Mouse (Mus musculus) stomach, embryonic 16.5 days (tissue): ENCODE measurements at regions not wholly inside any gene's neighbourhood (a gene's known extent, or its start where the extent isn't known, plus 50 kb on each side); places are given as distances from the start of the nearest gene placed in this dataset.

ENCODE experiments used
- ATAC-seq: fragments of 200-750 bp; cut with Nextera tagmentation; 2 replicates; pipeline ENCODE4 v1.8.0; 2017; ENCODE audit warnings: moderate number of reproducible peaks, moderate TSS enrichment; ENCODE audit not compliant: insufficient read depth, low FRiP score
- H3K27ac ChIP-seq: fragments of 300-500 bp; sonication (generic); 2 replicates; pipeline ENCODE4 v1.5.1; 2014; ENCODE audit warnings: low read length
- H3K27me3 ChIP-seq: fragments of 300-500 bp; sonication (generic); 2 replicates; pipeline ENCODE4 v1.6.1; 2014; ENCODE audit warnings: low read length, control low read depth, mixed read lengths; ENCODE audit not compliant: control insufficient read depth, insufficient read depth
- H3K36me3 ChIP-seq: fragments of 300-500 bp; sonication (generic); 2 replicates; pipeline ENCODE4 v1.6.1; 2014; ENCODE audit warnings: low read length; ENCODE audit not compliant: control insufficient read depth, insufficient read depth
- H3K4me1 ChIP-seq: fragments of 300-500 bp; sonication (generic); 2 replicates; pipeline ENCODE4 v1.6.1; 2014; ENCODE audit warnings: low read length, control low read depth, mixed read lengths; ENCODE audit not compliant: control insufficient read depth, insufficient read depth
- H3K4me2 ChIP-seq: fragments of 300-500 bp; sonication (generic); 2 replicates; pipeline ENCODE4 v1.6.1; 2014; ENCODE audit warnings: low read depth, low read length, mixed read lengths
- H3K4me3 ChIP-seq: fragments of 300-500 bp; sonication (generic); replicated peaks from 2 replicates; pipeline ENCODE4 v1.5.1; 2014; ENCODE audit warnings: mild to moderate bottlenecking, low read length
- H3K9ac ChIP-seq: fragments of 300-500 bp; sonication (generic); 2 replicates; pipeline ENCODE4 v1.6.1; 2014; ENCODE audit warnings: low read length
- H3K9me3 ChIP-seq: fragments of 300-500 bp; sonication (generic); replicated peaks from 2 replicates; pipeline ENCODE4 v1.6.1; 2016; ENCODE audit warnings: low read length, control low read depth; ENCODE audit not compliant: control insufficient read depth
- WGBS: fragments of 180-500 bp; shearing (Covaris S2); extraction: QIAGEN DNeasy Blood & Tissue Kit; methylation state at CpG from one replicate; pipeline ENCODE4 v1.1.7; 2014; 5-methylcytosine and 5-hydroxymethylcytosine counted together

DNA sequence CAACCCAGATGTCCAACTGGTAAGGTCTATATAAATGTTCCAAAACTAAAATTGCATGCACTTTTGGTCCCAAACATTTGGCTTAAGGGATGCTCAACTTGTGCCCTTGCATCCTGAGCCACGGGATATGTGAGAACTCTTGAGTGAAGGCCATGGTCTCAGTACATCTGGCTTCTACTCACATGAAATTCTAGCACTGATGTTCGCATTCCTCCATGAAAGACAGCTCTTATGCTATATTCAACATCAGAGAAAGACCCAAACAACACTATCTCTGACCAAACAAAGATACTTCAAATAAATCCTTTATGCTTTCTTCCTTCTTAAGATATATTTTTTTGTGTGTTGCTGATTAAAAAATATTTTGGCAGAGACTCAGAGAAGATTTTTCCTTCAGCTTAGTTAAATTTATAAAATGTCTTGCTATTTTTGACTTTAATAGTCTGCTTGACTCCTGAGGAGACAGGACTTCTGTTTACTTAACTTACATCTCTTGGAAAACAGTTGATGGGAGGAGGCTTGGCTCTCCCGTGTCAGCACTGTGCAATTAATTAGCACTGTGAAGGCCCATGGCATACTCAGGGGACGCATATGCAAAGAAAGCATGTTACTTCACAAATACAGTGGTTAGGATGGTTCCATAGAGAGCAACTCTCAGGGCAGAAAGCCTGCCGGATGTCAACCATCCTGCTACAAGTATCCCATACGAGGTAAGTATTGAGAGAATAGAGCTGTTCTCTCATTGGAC is 230.9 kb downstream of the Gm19410 start:
- WGBS, result 54% methylated on average over 6 of the region's 6 CpGs

DNA sequence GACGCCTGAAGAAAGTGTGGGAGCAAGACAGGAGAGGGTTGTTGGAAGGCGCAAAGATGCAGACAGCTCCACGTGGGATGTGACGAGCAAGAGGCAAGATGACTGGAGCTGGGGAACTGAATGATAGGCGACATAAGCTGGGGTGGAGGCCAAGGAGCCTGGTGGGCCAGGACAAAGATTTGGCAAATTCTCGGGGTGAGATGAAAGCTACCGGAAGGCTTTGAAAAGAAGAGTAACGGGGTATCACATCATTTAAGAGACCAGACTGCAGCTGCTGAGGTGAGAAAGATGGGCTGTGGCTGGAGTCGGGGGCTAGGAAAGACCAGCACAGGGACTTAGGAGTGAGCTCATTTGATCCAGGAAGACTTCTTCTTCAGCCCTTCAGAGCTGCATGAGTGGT is 234.0 kb downstream of the Gm19410 start:
- no peak for ATAC-seq
- Histone ChIP-seq H3K27me3 (no peaks in the 10 kb centered on the region), H3K4me2 (no peak overlapping the region), H3K9me3 (no peaks in the 10 kb centered on the region), H3K27ac (no peak overlapping the region), H3K4me1 (no peaks in the 10 kb centered on the region), H3K36me3 (no peaks in the 10 kb centered on the region), H3K4me3 (no peak overlapping the region), H3K9ac (no peak overlapping the region)
- WGBS, result 75% methylated on average over 9 of the region's 9 CpGs

More for the DNA sequence above, 230.9 kb downstream of the Gm19410 start:
- H3K4me3 ChIP-seq, result no peak overlapping the region
- H3K9me3 ChIP-seq, result no peaks in the 10 kb centered on the region
- no peaks in the 10 kb centered on the region for H3K4me1 ChIP-seq
- no peak overlapping the region for H3K27ac ChIP-seq
- H3K27me3 ChIP-seq, result no peaks in the 10 kb centered on the region
- H3K4me2 ChIP-seq, result no peak overlapping the region
- H3K9ac ChIP-seq, result no peak overlapping the region
- no peaks in the 10 kb centered on the region for H3K36me3 ChIP-seq
- no peak for ATAC-seq

DNA sequence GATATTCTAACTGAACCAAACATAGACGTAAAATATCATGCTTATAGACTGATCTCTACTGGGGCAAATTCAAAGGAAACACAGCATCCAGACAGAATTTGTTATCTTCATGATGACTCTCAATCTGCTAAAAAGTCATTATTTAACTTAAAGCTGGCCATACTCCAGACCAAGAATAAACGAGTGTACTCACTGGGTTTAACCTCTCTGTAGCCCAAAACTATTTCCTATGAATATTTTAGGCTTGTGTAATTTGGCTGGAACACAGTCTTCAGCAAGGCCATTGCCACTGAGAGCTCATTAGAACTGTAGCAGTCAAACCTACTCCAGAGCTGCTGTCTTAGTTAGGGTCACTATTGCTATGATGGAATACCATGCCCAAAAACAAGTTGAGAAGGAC is 238.8 kb downstream of the Gm19410 start:
- Histone ChIP-seq H3K27ac (no peak overlapping the region), H3K9me3 (peaks cover 5% of the 10 kb centered on the region; the same call in 1 of the 2 replicates), H3K4me2 (no peak overlapping the region), H3K27me3 (no peaks in the 10 kb centered on the region), H3K4me1 (no peaks in the 10 kb centered on the region), H3K9ac (no peak overlapping the region), H3K4me3 (no peak overlapping the region), H3K36me3 (no peaks in the 10 kb centered on the region)
- no peak for ATAC-seq
- 43% methylated on average over 2 of the region's 2 CpGs for WGBS

DNA sequence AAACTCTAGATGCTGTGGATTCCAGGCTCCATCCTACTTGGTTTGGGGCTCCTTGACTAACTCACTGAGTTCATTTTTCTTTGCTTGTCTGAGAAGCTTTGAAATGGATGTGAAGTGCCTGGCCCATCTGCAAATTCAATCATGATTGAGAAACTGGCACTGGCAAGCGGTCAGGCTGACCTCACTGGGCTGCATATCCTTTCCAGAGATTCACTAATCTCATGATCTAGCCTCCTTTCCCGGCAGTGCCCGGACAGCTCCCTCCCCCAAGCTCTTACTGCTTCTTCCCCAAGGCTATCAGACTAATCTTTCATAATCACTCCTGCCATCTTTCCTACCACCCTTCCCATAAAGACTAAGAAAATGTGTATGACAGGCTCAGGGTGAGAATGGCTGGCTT is 239.9 kb downstream of the Gm19410 start:
- H3K27ac ChIP-seq, result no peak overlapping the region
- no peaks in the 10 kb centered on the region for H3K4me1 ChIP-seq
- WGBS, result 48% methylated on average over 3 of the region's 3 CpGs
- H3K27me3 ChIP-seq, result no peaks in the 10 kb centered on the region
- H3K9me3 ChIP-seq, result peaks cover 5% of the 10 kb centered on the region; the same call in 1 of the 2 replicates
- H3K9ac ChIP-seq, result no peak overlapping the region
- ATAC-seq, result no peak
- H3K4me3 ChIP-seq, result no peak overlapping the region
- H3K36me3 ChIP-seq, result no peaks in the 10 kb centered on the region
- no peak overlapping the region for H3K4me2 ChIP-seq

DNA sequence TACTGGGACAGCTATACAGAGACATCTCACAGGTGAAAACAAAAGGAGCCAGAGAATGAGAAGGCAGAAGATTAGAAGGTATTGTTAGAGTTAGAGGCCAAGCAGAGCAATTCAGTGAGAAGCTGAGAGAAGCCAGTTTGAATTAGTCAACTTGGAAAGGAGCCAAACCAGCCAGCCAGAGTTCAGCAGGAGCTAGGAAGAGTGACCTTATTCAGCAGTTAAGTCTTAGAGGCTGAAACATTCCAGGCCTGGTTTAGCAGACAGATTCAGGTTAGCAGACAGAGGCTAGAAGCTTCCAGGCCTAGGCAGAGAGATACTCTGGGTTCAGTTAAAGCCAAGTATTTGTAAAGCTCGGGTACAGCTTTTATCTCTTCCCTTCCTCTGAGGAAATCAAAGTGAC is 242.1 kb downstream of the Gm19410 start:
- H3K4me3 ChIP-seq, result no peak overlapping the region
- H3K36me3 ChIP-seq, result no peaks in the 10 kb centered on the region
- ATAC-seq, result no peak
- H3K4me1 ChIP-seq, result no peaks in the 10 kb centered on the region
- WGBS, result 61% methylated on average over 1 of the region's 1 CpGs
- H3K9ac ChIP-seq, result no peak overlapping the region
- no peak overlapping the region for H3K4me2 ChIP-seq
- H3K27ac ChIP-seq, result no peak overlapping the region
- no peaks in the 10 kb centered on the region for H3K27me3 ChIP-seq
- H3K9me3 ChIP-seq, result peaks cover 5% of the 10 kb centered on the region; the same call in 1 of the 2 replicates

DNA sequence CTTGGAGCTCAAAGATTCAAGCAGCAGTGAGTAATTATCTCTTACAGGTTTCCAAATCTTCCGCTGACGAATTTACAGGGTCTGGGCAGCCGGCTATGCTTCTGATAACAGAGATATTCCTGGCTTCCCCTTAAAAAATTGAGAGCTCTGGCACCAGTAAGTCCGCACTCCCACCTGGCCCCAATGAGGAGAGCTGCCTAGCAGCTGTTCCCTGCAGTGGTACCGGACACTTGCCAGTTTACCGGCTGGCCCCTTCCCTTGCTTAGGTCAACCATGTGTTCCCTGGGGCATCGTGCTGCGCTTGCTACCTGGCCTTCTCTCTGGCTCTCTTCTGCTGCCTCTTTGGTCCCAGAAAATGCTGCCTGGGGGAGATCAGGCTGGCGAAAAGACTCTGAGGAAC is 244.0 kb downstream of the Gm19410 start:
- peaks cover 5% of the 10 kb centered on the region; the same call in 1 of the 2 replicates for H3K9me3 ChIP-seq
- H3K9ac ChIP-seq, result no peak overlapping the region
- ATAC-seq, result no peak
- 56% methylated on average over 9 of the region's 9 CpGs for WGBS
- no peak overlapping the region for H3K4me2 ChIP-seq
- H3K4me1 ChIP-seq, result no peaks in the 10 kb centered on the region
- no peaks in the 10 kb centered on the region for H3K36me3 ChIP-seq
- H3K27ac ChIP-seq, result no peak overlapping the region
- H3K27me3 ChIP-seq, result no peaks in the 10 kb centered on the region
- H3K4me3 ChIP-seq, result no peak overlapping the region

DNA sequence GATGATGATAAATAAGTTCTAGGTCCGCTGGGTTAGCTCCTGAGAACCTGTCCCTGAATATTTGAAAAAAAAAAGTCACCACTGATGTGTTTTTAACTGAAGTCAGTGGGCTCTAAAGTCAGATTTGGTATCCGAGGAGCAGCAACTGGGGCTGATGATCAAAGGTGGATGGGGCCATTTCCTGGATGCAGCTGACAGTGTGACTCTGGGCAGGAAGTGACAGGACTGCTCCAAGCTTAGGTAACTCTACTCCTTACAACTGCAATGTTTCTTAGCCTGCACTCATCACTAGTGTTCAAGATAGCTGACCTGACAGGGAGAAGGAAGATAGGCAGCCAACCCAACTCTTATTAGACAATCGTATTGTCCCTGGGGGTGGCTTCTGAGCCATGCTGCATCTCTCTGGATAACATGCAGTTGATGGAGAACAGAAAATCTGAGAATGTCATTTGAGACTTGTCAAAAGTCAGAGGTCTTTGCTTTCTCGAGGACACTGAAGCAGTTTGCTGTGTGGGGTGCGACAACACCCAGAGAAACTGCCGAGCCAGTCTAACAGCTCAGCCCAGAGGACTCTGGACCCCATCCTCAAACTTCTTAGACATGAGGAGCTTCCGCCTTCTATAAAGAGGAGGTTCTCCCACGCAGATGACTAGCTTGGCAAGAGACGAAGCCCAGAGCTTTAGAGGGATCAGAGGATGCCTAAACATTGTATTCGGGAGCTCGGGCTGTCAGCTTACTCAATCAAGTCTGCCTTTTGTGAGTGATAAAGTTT is 245.0 kb downstream of the Gm19410 start:
- peaks cover 5% of the 10 kb centered on the region; the same call in 1 of the 2 replicates for H3K9me3 ChIP-seq
- H3K4me3 ChIP-seq, result no peak overlapping the region
- H3K27me3 ChIP-seq, result no peaks in the 10 kb centered on the region
- 43% methylated on average over 11 of the region's 11 CpGs for WGBS
- H3K9ac ChIP-seq, result no peak overlapping the region
- H3K27ac ChIP-seq, result no peak overlapping the region
- H3K4me1 ChIP-seq, result no peaks in the 10 kb centered on the region
- H3K36me3 ChIP-seq, result no peaks in the 10 kb centered on the region
- ATAC-seq, result no peak
- no peak overlapping the region for H3K4me2 ChIP-seq

DNA sequence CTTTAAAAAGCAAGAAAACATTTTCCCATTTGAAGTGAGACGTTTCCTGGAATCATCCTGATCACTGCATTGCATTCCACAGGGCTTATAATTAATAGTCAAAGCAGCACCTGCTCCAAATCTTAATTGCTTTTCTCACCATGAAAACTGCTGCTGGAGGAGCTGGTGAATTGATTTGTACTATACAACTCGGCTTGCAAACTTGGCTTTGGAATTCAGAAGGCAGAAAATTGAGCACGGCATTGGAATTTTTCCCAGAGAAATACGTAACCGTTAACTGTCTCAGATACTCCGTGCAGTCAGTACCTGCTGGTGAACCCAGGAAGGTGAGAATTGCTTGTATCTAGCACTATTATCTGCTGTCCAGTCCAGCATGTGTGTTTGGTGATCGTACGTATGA is 249.3 kb downstream of the Gm19410 start:
- no peaks in the 10 kb centered on the region for H3K9me3 ChIP-seq
- 70% methylated on average over 8 of the region's 8 CpGs for WGBS
- no peaks in the 10 kb centered on the region for H3K27me3 ChIP-seq
- H3K4me3 ChIP-seq, result no peak overlapping the region
- H3K27ac ChIP-seq, result no peak overlapping the region
- H3K4me1 ChIP-seq, result no peaks in the 10 kb centered on the region
- H3K9ac ChIP-seq, result no peak overlapping the region
- no peaks in the 10 kb centered on the region for H3K36me3 ChIP-seq
- no peak overlapping the region for H3K4me2 ChIP-seq
- no peak for ATAC-seq

DNA sequence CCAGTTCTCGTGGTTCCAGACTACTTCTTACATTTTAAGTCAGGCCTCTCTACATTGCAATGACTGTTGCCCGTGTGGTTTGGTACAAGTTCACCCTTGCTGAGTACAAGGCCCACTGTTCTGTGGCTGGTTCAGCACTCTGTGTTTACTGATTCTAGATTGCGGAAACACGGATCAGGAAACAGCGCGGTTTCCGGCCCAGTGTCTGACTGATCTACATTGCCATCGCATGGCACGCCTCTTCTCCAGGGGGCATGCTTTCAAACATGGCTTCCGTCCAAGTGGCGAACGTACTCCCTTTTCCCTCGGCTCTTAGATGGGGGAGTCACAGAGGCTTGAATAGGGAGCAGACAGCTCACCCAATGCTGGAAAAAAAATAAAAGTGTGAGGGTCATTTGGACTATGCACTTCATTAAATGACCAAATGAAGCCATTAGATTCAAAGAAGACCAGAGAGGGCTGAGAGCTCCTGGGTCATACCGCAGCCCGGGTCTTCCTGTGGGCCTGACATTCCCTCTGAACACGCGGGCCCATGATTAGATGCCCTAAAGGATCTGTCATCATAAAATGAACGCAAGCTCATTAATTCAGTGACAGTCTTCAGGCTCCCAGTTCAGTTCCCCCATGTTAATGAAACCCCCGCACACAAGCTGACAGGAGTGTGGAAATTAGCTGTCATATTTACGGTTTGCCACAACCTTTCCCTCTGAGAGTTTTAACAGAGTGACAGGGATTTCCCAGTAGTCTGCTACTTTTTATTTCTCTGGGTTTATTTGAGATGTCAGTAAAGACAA is 250.9 kb downstream of the Gm19410 start:
- Histone ChIP-seq H3K4me1 (no peaks in the 10 kb centered on the region), H3K27me3 (no peaks in the 10 kb centered on the region), H3K9me3 (no peaks in the 10 kb centered on the region), H3K4me3 (no peak overlapping the region), H3K27ac (no peak overlapping the region), H3K36me3 (no peaks in the 10 kb centered on the region), H3K9ac (no peak overlapping the region), H3K4me2 (no peak overlapping the region)
- ATAC-seq, result no peak
- 81% methylated on average over 20 of the region's 20 CpGs for WGBS
